Mouse (Mus musculus) heart, postnatal 10 days (tissue): ENCODE results near the gene Col5a3. TPM values are rescaled to one million over a fixed set of nuclear protein-coding genes. Genes with fewer than 3 reads are reported as not detected.
"Not testable (repeated sequence)": the region's sequence is repeated elsewhere in the genome, so short reads cannot be mapped to it uniquely, and the experiment has no call there.

Source experiments
- DNase-seq, 2 experiments: peaks; one replicate each; pipeline ENCODE4 v3.0.0; 2021
- intact Hi-C: fragments of 180-260 bp; cut with DNase I; formaldehyde crosslinking; loops from one replicate; pipeline ENCODE4 v1.15.1; 2025
- total RNA-seq, 2 experiments: library from RNA; stranded (reverse); gene quantifications; 2 replicates each; pipeline ENCODE4 v1.2.3; 2021

Col5a3 gene
- 10 to 100 TPM; 22.2 to 25.4 TPM for total RNA-seq

- DNase-seq = peak; percentile 79 to 81
- intact Hi-C loops = no loop called here
These were observed at the start of gene Col5a3 for GRCm38 (mm10) chr9:20814521-20815272. Gene Col5a3 (minus strand): TSS chr9:20815067.

GRCm38 (mm10) chr9:20862225-20862624, 47.4 kb upstream of the Col5a3 start:
- no peak for DNase-seq
- intact Hi-C loops = no loop called here

- intact Hi-C loops = no loop called here
- DNase-seq = peak in 1 of 2 experiments; percentile 37
These were observed 47.0 kb upstream of the Col5a3 start for GRCm38 (mm10) chr9:20861821-20862220.

GRCm38 (mm10) chr9:20859926-20860325, 45.1 kb upstream of the Col5a3 start:
- no peak for DNase-seq
- intact Hi-C loops = no loop called here

GRCm38 (mm10) chr9:20857131-20857530, 42.3 kb upstream of the Col5a3 start:
- intact Hi-C loops = no loop called here
- peak; percentile 67 to 79 for DNase-seq

- intact Hi-C loops = no loop called here
- DNase-seq = no peak
These were observed 35.3 kb upstream of the Col5a3 start for GRCm38 (mm10) chr9:20850179-20850578.

- DNase-seq = peak; percentile 24 to 49
- intact Hi-C loops = no loop called here
These were observed 27.8 kb upstream of the Col5a3 start for GRCm38 (mm10) chr9:20842670-20843069.

GRCm38 (mm10) chr9:20842211-20842610, 27.3 kb upstream of the Col5a3 start:
- no peak for DNase-seq
- intact Hi-C loops = no loop called here

GRCm38 (mm10) chr9:20838931-20839330, 24.1 kb upstream of the Col5a3 start:
- intact Hi-C loops = loop anchor here (10.0 kb wide), 1 partner anchor 374 kb away; the partner anchor contains the start of gene Zfp26

GRCm38 (mm10) chr9:20837184-20837947, 22.5 kb upstream of the Col5a3 start:
- intact Hi-C loops = loop anchor here (10.0 kb wide), 1 partner anchor 373 kb away; the partner anchor contains the start of gene Zfp26

More at GRCm38 (mm10) chr9:20838931-20839330, 24.1 kb upstream of the Col5a3 start:
- no peak for DNase-seq

GRCm38 (mm10) chr9:20835431-20835954, 20.6 kb upstream of the Col5a3 start:
- DNase-seq = not testable (repeated sequence)
- intact Hi-C loops = loop anchor here (10.0 kb wide), 1 partner anchor 371 kb away; the partner anchor contains the start of gene Zfp26

More at GRCm38 (mm10) chr9:20837184-20837947, 22.5 kb upstream of the Col5a3 start:
- no peak for DNase-seq

- DNase-seq = no peak
- intact Hi-C loops = loop anchor here (10.0 kb wide), 1 partner anchor 370 kb away; the partner anchor contains the start of gene Zfp26
These were observed 20.0 kb upstream of the Col5a3 start for GRCm38 (mm10) chr9:20834881-20835280.

GRCm38 (mm10) chr9:20830901-20831643, 16.2 kb upstream of the Col5a3 start:
- intact Hi-C loops = loop anchor here (1.0 to 10.0 kb wide), 3 partner anchors 91 to 366 kb away; partner anchors contain the start of gene Zfp26
- DNase-seq = peak; percentile 98 to 99

- no peak for DNase-seq
- intact Hi-C loops = no loop called here
These were observed 13.3 kb upstream of the Col5a3 start for GRCm38 (mm10) chr9:20828127-20828526.

- peak; percentile 31 to 42 for DNase-seq
- intact Hi-C loops = no loop called here
These were observed 10.9 kb upstream of the Col5a3 start for GRCm38 (mm10) chr9:20825781-20826180.

GRCm38 (mm10) chr9:20822821-20823220, 8.0 kb upstream of the Col5a3 start:
- intact Hi-C loops = no loop called here

GRCm38 (mm10) chr9:20820001-20820400, 5.1 kb upstream of the Col5a3 start:
- no peak for DNase-seq
- intact Hi-C loops = no loop called here

More at GRCm38 (mm10) chr9:20822821-20823220, 8.0 kb upstream of the Col5a3 start:
- DNase-seq = no peak

- intact Hi-C loops = no loop called here
- DNase-seq = no peak
These were observed 3.4 kb upstream of the Col5a3 start, which contains the start of gene Rdh8 for GRCm38 (mm10) chr9:20818236-20818635. Gene Rdh8 (plus strand): TSS chr9:20818503.

- peak; percentile 33 to 55 for DNase-seq
- intact Hi-C loops = no loop called here
These were observed 2.2 kb downstream of the Col5a3 start for GRCm38 (mm10) chr9:20812537-20813271.
